Mouse (Mus musculus): ENCODE results near the gene Col18a1. TPM values are rescaled to one million over a fixed set of nuclear protein-coding genes. Genes with fewer than 3 reads are reported as not detected.

Col18a1 gene
- polyA plus RNA-seq, 1 experiment from 2014 or later: 86.5 TPM

- Histone ChIP-seq H3K9ac (no peak overlapping the region), H3K9me3 (replicated peaks) (no peaks in the 10 kb centered on the region), H3K27ac (replicated peaks) (no peak overlapping the region), H3K27me3 (no peaks in the 10 kb centered on the region), H3K4me1 (no peaks in the 10 kb centered on the region), H3K4me2 (replicated peaks) (no peak overlapping the region), H3K36me3 (no peaks in the 10 kb centered on the region), H3K4me3 (replicated peaks) (no peak overlapping the region)
- no peak for ATAC-seq (ENCODE audit: insufficient number of reproducible peaks, low FRiP score, low TSS enrichment, low read depth)
- WGBS: 82% methylated on average over 13 of the region's 13 CpGs
Observed at GRCm38 (mm10) chr10:77022301-77023130, 143.8 kb downstream of the Col18a1 start.

- ATAC-seq (ENCODE audit: insufficient number of reproducible peaks, low FRiP score, low TSS enrichment, low read depth): peak; percentile 67; the same call in 1 of the 2 replicates
- Histone ChIP-seq H3K36me3 (no peaks in the 10 kb centered on the region), H3K4me1 (no peaks in the 10 kb centered on the region), H3K9me3 (replicated peaks) (no peaks in the 10 kb centered on the region), H3K27me3 (no peaks in the 10 kb centered on the region), H3K9ac (no peak overlapping the region), H3K27ac (replicated peaks) (no peak overlapping the region), H3K4me2 (replicated peaks) (peak overlapping the region; percentile 23; the same call in 1 of the 2 replicates), H3K4me3 (replicated peaks) (no peak overlapping the region)
- WGBS: 29% methylated on average over 17 of the region's 17 CpGs
Observed at GRCm38 (mm10) chr10:77021399-77022052, 144.8 kb downstream of the Col18a1 start.

DNA sequence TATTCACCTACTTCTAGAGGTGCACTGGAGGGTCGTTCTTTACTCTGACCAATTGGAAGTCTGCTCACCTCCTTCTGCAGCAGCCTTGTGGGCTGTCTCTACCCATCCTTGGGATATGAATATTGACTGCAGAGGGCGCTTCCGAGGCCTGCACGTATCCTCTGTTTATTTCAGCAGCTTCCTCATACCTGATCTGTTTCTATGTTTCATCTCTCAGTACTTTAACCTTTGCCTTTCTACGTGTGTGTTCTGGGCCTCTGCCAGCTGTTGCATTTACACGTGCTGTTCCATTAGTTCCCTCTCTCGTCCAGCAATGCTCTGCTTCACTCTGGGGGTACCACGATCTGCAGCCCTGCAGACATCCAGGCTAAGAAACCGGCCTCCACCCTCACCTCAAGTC lies 148.7 kb downstream of the Col18a1 start:
- no peak overlapping the region for H3K9ac ChIP-seq
- 63% methylated on average over 9 of the region's 9 CpGs for WGBS
- H3K36me3 ChIP-seq: no peaks in the 10 kb centered on the region
- H3K27ac ChIP-seq (replicated peaks): no peak overlapping the region
- H3K4me1 ChIP-seq: no peaks in the 10 kb centered on the region
- no peaks in the 10 kb centered on the region for H3K27me3 ChIP-seq
- H3K9me3 ChIP-seq (replicated peaks): no peaks in the 10 kb centered on the region
- ATAC-seq (ENCODE audit: insufficient number of reproducible peaks, low FRiP score, low TSS enrichment, low read depth): no peak
- H3K4me3 ChIP-seq (replicated peaks): no peak overlapping the region
- no peak overlapping the region for H3K4me2 ChIP-seq (replicated peaks)

- Histone ChIP-seq H3K27me3 (no peaks in the 10 kb centered on the region), H3K27ac (replicated peaks) (no peak overlapping the region), H3K4me1 (no peaks in the 10 kb centered on the region), H3K9me3 (replicated peaks) (no peaks in the 10 kb centered on the region), H3K4me3 (replicated peaks) (no peak overlapping the region), H3K36me3 (no peaks in the 10 kb centered on the region), H3K4me2 (replicated peaks) (no peak overlapping the region), H3K9ac (no peak overlapping the region)
- 69% methylated on average over 2 of the region's 2 CpGs for WGBS
- ATAC-seq (ENCODE audit: insufficient number of reproducible peaks, low FRiP score, low TSS enrichment, low read depth): no peak
Observed at GRCm38 (mm10) chr10:77017061-77017460, 149.3 kb downstream of the Col18a1 start.

DNA sequence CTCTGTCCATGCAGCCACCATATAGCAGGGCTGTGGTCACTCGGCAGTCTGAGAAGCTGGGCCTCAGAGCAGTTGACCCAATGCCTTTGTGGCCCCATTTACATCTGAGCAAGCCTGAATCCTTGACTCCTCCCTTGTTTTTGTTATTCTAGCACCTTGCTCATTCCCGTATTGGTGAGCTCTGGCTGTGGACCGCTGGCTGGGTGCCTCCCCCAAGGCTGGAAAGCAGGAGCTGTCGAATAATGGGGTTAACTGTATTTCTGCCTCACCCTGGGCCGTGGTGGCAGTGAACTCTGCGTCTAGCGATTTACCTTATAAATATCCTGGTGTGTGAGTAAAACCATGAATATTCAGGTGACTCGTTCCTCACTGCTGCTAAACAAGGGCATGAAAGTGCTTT lies 149.8 kb downstream of the Col18a1 start:
- no peak for ATAC-seq (ENCODE audit: insufficient number of reproducible peaks, low FRiP score, low TSS enrichment, low read depth)
- Histone ChIP-seq H3K36me3 (no peaks in the 10 kb centered on the region), H3K27ac (replicated peaks) (no peak overlapping the region), H3K9ac (no peak overlapping the region), H3K4me2 (replicated peaks) (no peak overlapping the region), H3K4me1 (no peaks in the 10 kb centered on the region), H3K27me3 (no peaks in the 10 kb centered on the region), H3K9me3 (replicated peaks) (no peaks in the 10 kb centered on the region), H3K4me3 (replicated peaks) (no peak overlapping the region)
- WGBS: 42% methylated on average over 8 of the region's 8 CpGs

GRCm38 (mm10) chr10:77016080-77016479 lies 150.3 kb downstream of the Col18a1 start:
- Histone ChIP-seq H3K9ac (no peak overlapping the region), H3K4me2 (replicated peaks) (no peak overlapping the region), H3K27me3 (no peaks in the 10 kb centered on the region), H3K27ac (replicated peaks) (no peak overlapping the region), H3K36me3 (no peaks in the 10 kb centered on the region), H3K4me3 (replicated peaks) (no peak overlapping the region), H3K4me1 (no peaks in the 10 kb centered on the region), H3K9me3 (replicated peaks) (no peaks in the 10 kb centered on the region)
- WGBS: 74% methylated on average over 7 of the region's 7 CpGs
- no peak for ATAC-seq (ENCODE audit: insufficient number of reproducible peaks, low FRiP score, low TSS enrichment, low read depth)

DNA sequence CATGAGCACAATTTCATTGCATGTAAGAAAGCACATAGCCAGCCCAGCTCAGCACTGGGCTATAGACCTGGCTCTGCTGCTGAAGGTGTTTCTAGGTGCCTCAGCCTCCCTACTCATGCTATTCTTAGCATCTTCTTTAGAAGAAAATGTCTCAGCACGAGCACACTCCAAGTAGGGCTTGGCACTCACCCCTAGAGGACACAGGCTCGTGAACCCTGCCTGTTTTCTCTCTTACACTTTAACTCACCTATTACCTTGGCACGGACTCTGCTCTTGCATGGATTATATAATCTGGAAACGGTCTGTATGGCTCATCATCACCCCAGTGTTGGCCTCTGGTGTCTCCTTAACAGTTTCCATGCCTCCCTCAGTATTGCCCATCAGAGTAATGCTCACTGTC lies 154.7 kb downstream of the Col18a1 start:
- Histone ChIP-seq H3K27ac (replicated peaks) (no peak overlapping the region), H3K9me3 (replicated peaks) (no peaks in the 10 kb centered on the region), H3K9ac (no peak overlapping the region), H3K4me3 (replicated peaks) (no peak overlapping the region), H3K36me3 (no peaks in the 10 kb centered on the region), H3K4me1 (peaks cover 11% of the 10 kb centered on the region), H3K4me2 (replicated peaks) (no peak overlapping the region), H3K27me3 (no peaks in the 10 kb centered on the region)
- no peak for ATAC-seq (ENCODE audit: insufficient number of reproducible peaks, low FRiP score, low TSS enrichment, low read depth)
- WGBS: 81% methylated on average over 4 of the region's 4 CpGs

DNA sequence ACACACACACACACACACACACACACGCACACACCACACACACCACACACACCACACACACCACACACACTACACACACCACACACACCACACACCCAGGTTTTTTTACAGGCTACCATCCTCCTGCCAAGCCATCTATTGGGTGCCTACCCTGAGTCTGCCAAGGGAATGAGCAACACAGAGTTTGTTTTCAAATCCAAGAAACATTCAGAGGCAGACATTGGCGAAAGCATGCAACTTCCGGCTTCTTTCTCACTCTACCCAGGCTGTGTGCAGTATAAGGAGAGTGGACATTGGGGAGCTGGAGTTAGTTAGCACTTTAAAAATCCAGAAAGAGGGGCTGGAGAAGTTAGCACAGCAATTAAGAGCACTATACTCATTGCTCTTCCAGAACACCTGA lies 157.7 kb downstream of the Col18a1 start:
- no peak overlapping the region for H3K9ac ChIP-seq
- H3K4me1 ChIP-seq: peaks cover 11% of the 10 kb centered on the region
- no peak overlapping the region for H3K4me2 ChIP-seq (replicated peaks)
- H3K4me3 ChIP-seq (replicated peaks): no peak overlapping the region
- ATAC-seq (ENCODE audit: insufficient number of reproducible peaks, low FRiP score, low TSS enrichment, low read depth): no peak
- no peak overlapping the region for H3K27ac ChIP-seq (replicated peaks)
- no peaks in the 10 kb centered on the region for H3K9me3 ChIP-seq (replicated peaks)
- H3K27me3 ChIP-seq: no peaks in the 10 kb centered on the region
- 86% methylated on average over 2 of the region's 3 CpGs for WGBS
- H3K36me3 ChIP-seq: no peaks in the 10 kb centered on the region

DNA sequence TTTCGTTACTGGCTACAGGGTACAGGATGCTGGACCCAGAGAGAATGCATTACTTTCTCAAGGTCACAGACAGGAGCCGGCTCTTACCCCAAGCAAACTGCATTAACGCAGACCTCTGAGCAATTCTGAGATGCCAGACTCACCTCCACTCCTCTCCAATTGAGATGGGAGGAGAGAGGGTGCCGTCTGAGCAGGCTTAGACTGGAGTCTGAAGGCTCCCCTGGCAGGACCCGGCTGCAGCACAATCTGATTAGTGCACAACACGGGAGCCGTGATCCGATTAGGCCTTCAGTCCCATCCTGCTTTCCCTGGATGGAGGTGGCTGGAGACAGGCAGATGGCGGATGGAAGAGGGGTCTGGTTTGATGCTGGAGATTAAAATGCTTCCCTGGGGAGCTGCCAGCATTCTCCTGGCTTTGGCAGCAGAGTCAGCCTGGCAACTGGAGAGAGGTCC lies 158.2 kb downstream of the Col18a1 start:
- Histone ChIP-seq H3K4me2 (replicated peaks) (no peak overlapping the region), H3K4me3 (replicated peaks) (no peak overlapping the region), H3K4me1 (peaks cover 11% of the 10 kb centered on the region), H3K36me3 (no peaks in the 10 kb centered on the region), H3K9me3 (replicated peaks) (no peaks in the 10 kb centered on the region), H3K27me3 (no peaks in the 10 kb centered on the region), H3K9ac (no peak overlapping the region), H3K27ac (replicated peaks) (no peak overlapping the region)
- ATAC-seq (ENCODE audit: insufficient number of reproducible peaks, low FRiP score, low TSS enrichment, low read depth): no peak
- 20% methylated on average over 9 of the region's 9 CpGs for WGBS

DNA sequence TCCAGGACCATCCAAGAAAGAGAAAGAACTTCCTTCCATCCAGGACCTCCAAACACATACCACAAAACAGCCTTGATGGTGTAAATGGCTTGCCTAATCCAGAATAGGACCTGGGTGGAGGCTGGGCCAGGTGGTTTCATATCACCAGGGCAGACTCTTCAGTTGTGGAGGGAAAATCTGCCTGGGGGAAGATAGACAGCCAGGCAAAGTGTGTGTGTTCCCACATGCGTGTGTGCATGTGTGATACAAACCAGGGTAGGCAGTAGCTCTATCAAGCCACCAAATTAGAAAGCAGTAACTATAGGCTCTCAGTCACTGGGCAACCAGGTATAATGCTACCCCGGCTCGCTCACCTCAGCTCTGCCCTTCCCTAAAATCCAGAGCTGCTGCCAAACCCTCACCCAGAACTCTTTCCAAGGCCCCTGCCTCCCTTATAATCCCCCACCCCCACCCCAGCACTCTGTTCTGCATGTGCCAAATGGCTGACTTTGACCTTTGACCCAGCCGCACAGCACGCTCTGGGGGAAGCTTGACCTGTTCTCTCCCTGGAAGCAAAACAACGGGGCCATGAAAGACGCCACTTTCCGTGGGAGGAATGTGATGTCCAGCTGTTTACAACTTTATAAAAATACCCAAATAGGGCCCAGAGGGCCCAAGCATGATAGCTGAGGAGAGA lies 158.8 kb downstream of the Col18a1 start:
- no peak overlapping the region for H3K27ac ChIP-seq (replicated peaks)
- no peak overlapping the region for H3K4me2 ChIP-seq (replicated peaks)

DNA sequence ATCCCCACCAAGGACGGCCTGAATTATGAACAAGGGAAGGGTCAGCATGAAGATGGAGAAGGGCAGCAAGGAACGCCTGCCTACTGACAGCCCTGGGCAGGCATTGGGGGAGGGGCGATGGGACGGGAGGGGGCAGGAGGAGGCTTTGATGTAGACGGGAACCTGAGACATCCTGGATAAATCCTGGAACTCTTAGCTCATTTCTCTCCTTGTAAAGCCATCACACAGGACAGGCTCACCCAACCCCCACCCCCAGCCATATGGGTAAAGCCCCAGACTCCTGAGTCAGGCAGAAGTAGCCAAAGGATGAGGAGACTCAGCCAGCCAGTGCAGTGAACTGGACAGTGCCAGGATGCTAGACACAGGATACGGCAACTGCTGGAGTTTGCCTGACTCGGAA lies 161.4 kb downstream of the Col18a1 start:
- Histone ChIP-seq H3K4me3 (replicated peaks) (no peak overlapping the region), H3K9me3 (replicated peaks) (no peaks in the 10 kb centered on the region), H3K27me3 (no peaks in the 10 kb centered on the region), H3K4me1 (peaks cover 11% of the 10 kb centered on the region), H3K9ac (no peak overlapping the region), H3K27ac (replicated peaks) (no peak overlapping the region), H3K4me2 (replicated peaks) (no peak overlapping the region), H3K36me3 (no peaks in the 10 kb centered on the region)
- 19% methylated on average over 7 of the region's 7 CpGs for WGBS
- no peak for ATAC-seq (ENCODE audit: insufficient number of reproducible peaks, low FRiP score, low TSS enrichment, low read depth)

More for the DNA sequence above, 158.8 kb downstream of the Col18a1 start:
- no peaks in the 10 kb centered on the region for H3K27me3 ChIP-seq
- H3K4me1 ChIP-seq: peaks cover 11% of the 10 kb centered on the region
- no peaks in the 10 kb centered on the region for H3K9me3 ChIP-seq (replicated peaks)
- ATAC-seq (ENCODE audit: insufficient number of reproducible peaks, low FRiP score, low TSS enrichment, low read depth): no peak
- H3K4me3 ChIP-seq (replicated peaks): no peak overlapping the region
- H3K36me3 ChIP-seq: no peaks in the 10 kb centered on the region
- no peak overlapping the region for H3K9ac ChIP-seq
- WGBS: 33% methylated on average over 8 of the region's 8 CpGs
